Mouse (Mus musculus): ENCODE results near the gene Akap3. TPM values are rescaled to one million over a fixed set of nuclear protein-coding genes. Genes with fewer than 3 reads are reported as not detected.

Gene Akap3
- 0.23 TPM in 1 of 2 replicates, not detected in the other for total RNA-seq (2014; rRNA removed)
- polyA plus RNA-seq (2015; fragmentation: Nextera tagmentation; extraction: Ambion mirVana) = 0.09 and 0.12 TPM in 2 replicates

DNA sequence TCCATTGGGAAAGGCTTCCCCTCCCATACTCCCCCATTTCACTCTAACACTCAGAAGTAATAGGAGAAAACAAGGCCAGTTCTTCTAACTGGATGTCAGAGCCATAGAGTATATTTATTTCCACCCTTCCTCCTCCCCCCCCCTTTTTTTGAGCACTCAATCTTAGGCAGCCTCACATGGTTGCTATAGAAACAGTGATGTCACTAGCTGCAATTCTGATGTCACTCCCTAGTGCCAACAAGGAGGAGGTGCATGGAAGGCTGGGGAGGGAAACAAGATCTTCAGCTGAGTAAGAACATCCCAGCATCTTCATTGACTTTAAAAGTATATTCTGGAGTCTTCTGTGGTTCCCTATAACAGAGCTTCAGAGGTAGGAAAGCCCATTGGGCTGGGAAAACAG lies at the start of gene Akap3:
Gene Akap3, plus strand, starts transcription at position 218 of the 400 bp plus-strand sequence.
- no peak for ATAC-seq
- H3K27me3 ChIP-seq (ENCODE audit: insufficient read depth, low read length) = no peaks in the 10 kb centered on the region; the same call in 1 of the 2 replicates
- peaks cover 4% of the 10 kb centered on the region for H3K4me1 ChIP-seq (ENCODE audit: insufficient read depth)
- no peak within 1 kb of the TSS for H3K4me3 ChIP-seq (ENCODE audit: low read depth, low read length)
- H3K9me3 ChIP-seq (ENCODE audit: low read length) = no peaks in the 10 kb centered on the region
- no peak for TF ChIP-seq CTCF (IDR thresholded peaks at IDR 0.05; ENCODE audit: low read depth)
- H3K4me2 ChIP-seq (ENCODE audit: low read depth) = no peak within 1 kb of the TSS
- H3K36me3 ChIP-seq (ENCODE audit: insufficient read depth) = no peaks in the 10 kb centered on the region
- no peak within 1 kb of the TSS for H3K9ac ChIP-seq
- DNase-seq = peak; percentile 3
- H3K27ac ChIP-seq (ENCODE audit: low read depth, low read length) = no peak within 1 kb of the TSS

DNA sequence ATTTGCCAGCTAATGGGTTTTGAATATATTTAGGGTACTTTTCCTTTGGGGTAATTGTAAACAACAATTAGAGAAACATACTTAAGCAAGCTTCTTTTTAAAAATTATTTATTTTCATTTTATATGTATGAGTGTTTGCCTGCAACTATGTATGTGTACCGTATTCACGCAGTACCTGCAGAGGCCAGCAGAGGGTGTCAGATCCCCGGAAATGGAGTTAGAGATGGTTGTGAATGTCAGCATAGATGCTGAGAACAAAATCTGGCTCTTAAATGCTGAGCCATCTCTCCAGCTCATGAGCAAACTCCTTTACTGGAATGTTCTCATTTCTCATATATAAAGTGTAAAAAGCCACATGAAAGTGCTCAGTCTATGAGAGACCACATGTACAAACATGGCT lies 46.1 kb upstream of the Akap3 start:
- no peaks in the 10 kb centered on the region for H3K9me3 ChIP-seq (ENCODE audit: low read length)
- WGBS = 87% methylated on average over 3 of the region's 3 CpGs
- peak; percentile 31 for TF ChIP-seq CTCF (IDR thresholded peaks at IDR 0.05; ENCODE audit: low read depth)
- no peak overlapping the region for H3K9ac ChIP-seq
- no peak overlapping the region for H3K4me3 ChIP-seq (ENCODE audit: low read depth, low read length)
- H3K27ac ChIP-seq (ENCODE audit: low read depth, low read length) = no peak overlapping the region
- no peaks in the 10 kb centered on the region for H3K4me1 ChIP-seq (ENCODE audit: insufficient read depth)
- no peaks in the 10 kb centered on the region for H3K36me3 ChIP-seq (ENCODE audit: insufficient read depth)
- DNase-seq (no peak), ATAC-seq (no peak)
- H3K27me3 ChIP-seq (ENCODE audit: insufficient read depth, low read length) = no peaks in the 10 kb centered on the region
- no peak overlapping the region for H3K4me2 ChIP-seq (ENCODE audit: low read depth)

DNA sequence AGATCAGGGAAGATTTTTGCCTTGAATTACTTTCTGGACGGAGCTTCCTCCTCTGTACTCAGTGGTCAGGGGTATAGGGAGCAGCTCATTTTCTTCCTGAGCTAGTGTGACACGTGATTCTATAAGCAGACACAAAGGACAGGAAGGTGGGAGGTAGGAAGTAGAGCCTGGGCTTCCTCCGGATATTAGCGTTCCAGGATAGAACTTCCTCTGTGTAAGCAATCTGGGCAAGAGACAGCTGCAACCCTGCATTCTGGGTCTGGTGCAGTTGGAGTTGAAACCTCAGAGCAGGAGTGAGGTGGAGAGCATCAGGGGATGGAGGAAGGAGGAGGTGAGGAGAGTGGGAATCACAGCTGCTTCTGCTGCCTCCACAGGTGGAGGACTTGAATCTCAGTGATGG lies 44.8 kb upstream of the Akap3 start:
- no peak overlapping the region for H3K9ac ChIP-seq
- no peak overlapping the region for H3K4me3 ChIP-seq (ENCODE audit: low read depth, low read length)
- no peak for DNase-seq
- H3K27me3 ChIP-seq (ENCODE audit: insufficient read depth, low read length) = no peaks in the 10 kb centered on the region
- H3K4me2 ChIP-seq (ENCODE audit: low read depth) = no peak overlapping the region
- WGBS = 76% methylated on average over 4 of the region's 4 CpGs
- no peak; the same call in 1 of the 2 replicates for ATAC-seq
- no peak for TF ChIP-seq CTCF (IDR thresholded peaks at IDR 0.05; ENCODE audit: low read depth)
- H3K27ac ChIP-seq (ENCODE audit: low read depth, low read length) = 0 out of 2 replicates have a peak overlapping the region, but pooled peaks have one; percentile 35
- no peaks in the 10 kb centered on the region for H3K9me3 ChIP-seq (ENCODE audit: low read length)
- H3K4me1 ChIP-seq (ENCODE audit: insufficient read depth) = no peaks in the 10 kb centered on the region
- no peaks in the 10 kb centered on the region for H3K36me3 ChIP-seq (ENCODE audit: insufficient read depth)

DNA sequence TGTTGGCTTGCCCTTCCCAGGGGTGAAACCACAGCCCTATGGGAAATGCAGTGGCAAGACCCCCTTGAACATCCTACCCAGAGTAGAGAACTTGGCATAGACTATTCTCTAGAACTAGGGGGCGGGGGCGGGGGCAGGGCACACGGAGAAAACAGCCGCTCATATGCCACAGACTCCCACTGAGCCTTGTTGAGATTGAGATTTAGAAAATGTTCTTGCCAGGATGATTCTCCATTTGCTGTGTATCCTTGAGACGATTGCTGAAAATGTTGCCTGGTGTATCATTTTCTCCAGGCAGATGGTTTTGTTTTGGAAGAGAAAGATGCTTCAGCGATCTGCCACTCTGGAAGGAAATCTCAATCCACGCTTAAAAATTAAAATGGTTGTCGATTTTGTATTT lies 44.3 kb upstream of the Akap3 start:
- no peak overlapping the region for H3K4me3 ChIP-seq (ENCODE audit: low read depth, low read length)
- H3K4me2 ChIP-seq (ENCODE audit: low read depth) = no peak overlapping the region
- no peaks in the 10 kb centered on the region for H3K36me3 ChIP-seq (ENCODE audit: insufficient read depth)
- no peaks in the 10 kb centered on the region for H3K9me3 ChIP-seq (ENCODE audit: low read length)
- no peak for TF ChIP-seq CTCF (IDR thresholded peaks at IDR 0.05; ENCODE audit: low read depth)
- H3K27ac ChIP-seq (ENCODE audit: low read depth, low read length) = 0 out of 2 replicates have a peak overlapping the region, but pooled peaks have one; percentile 35
- H3K4me1 ChIP-seq (ENCODE audit: insufficient read depth) = no peaks in the 10 kb centered on the region
- DNase-seq (peak; percentile 26), ATAC-seq (peak; percentile 42; the same call in 1 of the 2 replicates)
- no peak overlapping the region for H3K9ac ChIP-seq
- no peaks in the 10 kb centered on the region for H3K27me3 ChIP-seq (ENCODE audit: insufficient read depth, low read length)
- 76% methylated on average over 8 of the region's 8 CpGs for WGBS

DNA sequence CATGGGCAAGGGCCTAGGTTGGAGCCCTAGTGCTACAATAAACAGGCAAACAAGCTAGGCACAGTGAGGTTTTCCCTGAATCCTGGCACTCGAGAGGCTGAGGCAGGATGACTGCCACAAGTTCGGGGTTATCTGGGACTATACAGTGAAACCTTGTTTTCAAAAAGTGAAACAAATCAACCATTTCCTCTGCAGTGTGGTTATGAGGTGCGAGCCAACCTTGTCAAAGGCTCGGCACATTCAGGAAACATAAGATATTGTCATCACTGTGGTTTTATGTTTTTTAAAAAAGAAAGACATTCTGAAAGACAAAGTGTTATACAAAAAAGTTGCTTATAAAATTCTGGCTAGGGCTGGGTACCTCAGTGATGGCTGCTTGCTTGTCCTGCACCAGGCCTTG lies 41.4 kb upstream of the Akap3 start:
- Histone ChIP-seq H3K27me3 (ENCODE audit: insufficient read depth, low read length) (no peaks in the 10 kb centered on the region), H3K36me3 (ENCODE audit: insufficient read depth) (no peaks in the 10 kb centered on the region), H3K27ac (ENCODE audit: low read depth, low read length) (no peak overlapping the region), H3K4me1 (ENCODE audit: insufficient read depth) (no peaks in the 10 kb centered on the region), H3K4me2 (ENCODE audit: low read depth) (no peak overlapping the region), H3K9me3 (ENCODE audit: low read length) (no peaks in the 10 kb centered on the region), H3K9ac (no peak overlapping the region), H3K4me3 (ENCODE audit: low read depth, low read length) (no peak overlapping the region)
- no peak for TF ChIP-seq CTCF (IDR thresholded peaks at IDR 0.05; ENCODE audit: low read depth)
- DNase-seq (no peak), ATAC-seq (no peak)
- 86% methylated on average over 4 of the region's 4 CpGs for WGBS

DNA sequence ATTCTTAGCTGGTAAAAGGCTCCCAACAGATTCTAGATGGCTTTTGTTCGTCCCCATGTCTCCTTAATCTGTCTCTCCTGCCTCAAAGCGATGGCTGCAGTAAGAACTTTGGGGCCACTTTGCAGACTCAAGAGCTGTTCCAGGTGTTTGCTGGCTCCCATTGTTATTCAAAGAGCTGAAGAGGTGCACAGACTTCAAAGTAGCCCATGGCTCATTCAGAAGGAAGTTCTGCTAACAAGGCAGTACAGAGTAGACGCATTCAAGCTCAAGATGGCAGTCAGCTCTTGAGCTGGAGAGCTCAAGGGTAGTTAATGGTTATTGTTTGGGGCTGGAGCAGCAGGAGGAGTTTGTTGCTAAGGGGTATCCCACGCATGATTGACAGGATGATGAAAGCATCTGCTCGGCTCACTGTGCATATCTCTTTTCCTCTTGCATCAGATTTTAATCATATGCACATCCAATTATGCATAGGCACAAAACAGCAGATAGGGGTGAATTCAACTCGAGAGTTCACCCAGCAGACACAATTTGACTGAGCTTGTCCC lies 37.6 kb upstream of the Akap3 start:
- peak; percentile 32; the same call in 1 of the 2 replicates for ATAC-seq
- no peak for TF ChIP-seq CTCF (IDR thresholded peaks at IDR 0.05; ENCODE audit: low read depth)
- 41% methylated on average over 6 of the region's 6 CpGs for WGBS

DNA sequence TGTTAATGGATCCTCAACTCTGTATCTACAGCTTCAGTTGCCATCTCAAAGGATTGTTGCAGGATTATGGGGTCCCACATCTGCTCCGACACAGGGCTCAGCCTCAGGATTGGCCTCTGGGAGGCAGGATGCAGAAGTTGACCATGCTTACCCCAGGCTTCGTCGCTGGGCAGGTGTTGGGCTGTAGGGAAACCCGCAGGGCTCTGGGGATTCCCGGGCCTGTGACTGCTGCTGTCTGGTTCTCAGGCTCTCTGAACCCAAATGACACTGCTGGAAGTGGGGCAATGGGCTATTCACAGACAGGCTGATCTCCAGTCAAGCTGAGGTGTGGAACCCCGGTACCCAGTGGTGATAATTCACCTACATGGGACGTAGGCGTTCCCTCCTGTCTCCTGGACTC lies 36.6 kb upstream of the Akap3 start:
- no peak overlapping the region for H3K4me2 ChIP-seq (ENCODE audit: low read depth)
- no peaks in the 10 kb centered on the region for H3K4me1 ChIP-seq (ENCODE audit: insufficient read depth)
- ATAC-seq (no peak), DNase-seq (no peak)
- H3K27ac ChIP-seq (ENCODE audit: low read depth, low read length) = no peak overlapping the region
- H3K4me3 ChIP-seq (ENCODE audit: low read depth, low read length) = no peak overlapping the region
- no peak for TF ChIP-seq CTCF (IDR thresholded peaks at IDR 0.05; ENCODE audit: low read depth)
- H3K9me3 ChIP-seq (ENCODE audit: low read length) = no peaks in the 10 kb centered on the region
- peaks cover 14% of the 10 kb centered on the region for H3K36me3 ChIP-seq (ENCODE audit: insufficient read depth)
- no peaks in the 10 kb centered on the region for H3K27me3 ChIP-seq (ENCODE audit: insufficient read depth, low read length)
- WGBS = 93% methylated on average over 8 of the region's 8 CpGs
- H3K9ac ChIP-seq = no peak overlapping the region

More for the DNA sequence above, 37.6 kb upstream of the Akap3 start:
- H3K27me3 ChIP-seq (ENCODE audit: insufficient read depth, low read length) = no peaks in the 10 kb centered on the region
- H3K4me1 ChIP-seq (ENCODE audit: insufficient read depth) = no peaks in the 10 kb centered on the region
- no peak for DNase-seq
- no peak overlapping the region for H3K4me3 ChIP-seq (ENCODE audit: low read depth, low read length)
- H3K36me3 ChIP-seq (ENCODE audit: insufficient read depth) = peaks cover 4% of the 10 kb centered on the region; the same call in 1 of the 2 replicates
- H3K9ac ChIP-seq = no peak overlapping the region
- H3K4me2 ChIP-seq (ENCODE audit: low read depth) = no peak overlapping the region
- no peaks in the 10 kb centered on the region for H3K9me3 ChIP-seq (ENCODE audit: low read length)
- H3K27ac ChIP-seq (ENCODE audit: low read depth, low read length) = no peak overlapping the region
